Mouse (Mus musculus) liver, embryonic 11.5 days (tissue): ENCODE results near the gene Exoc4. TPM values are rescaled to one million over a fixed set of nuclear protein-coding genes. Genes with fewer than 3 reads are reported as not detected.

Experiments
- ATAC-seq: fragments of 200-750 bp; cut with Nextera tagmentation; replicated peaks from 2 replicates; pipeline ENCODE4 v1.8.0; 2017; ENCODE audit warnings: moderate number of reproducible peaks, mild to moderate bottlenecking, moderate TSS enrichment, moderate library complexity; ENCODE audit not compliant: low FRiP score
- DNase-seq: peaks from one replicate; pipeline ENCODE4 v3.0.0-alpha.2; 2017; ENCODE audit warnings: low spot score
- H3K27ac ChIP-seq: fragments of 300-500 bp; sonication (generic); 2 replicates; pipeline ENCODE4 v1.5.1; 2014; ENCODE audit warnings: mild to moderate bottlenecking, low read depth, low read length, control low read depth
- H3K27me3 ChIP-seq: fragments of 300-500 bp; sonication (generic); replicated peaks from 2 replicates; pipeline ENCODE4 v1.6.1; 2014; ENCODE audit warnings: low read length, mixed read lengths; ENCODE audit not compliant: control insufficient read depth, insufficient read depth
- H3K36me3 ChIP-seq: fragments of 300-500 bp; sonication (generic); 2 replicates; pipeline ENCODE4 v1.6.1; 2014; ENCODE audit warnings: mild to moderate bottlenecking, low read length, moderate library complexity, mixed read lengths; ENCODE audit not compliant: control insufficient read depth, insufficient read depth
- H3K4me1 ChIP-seq: fragments of 300-500 bp; sonication (generic); replicated peaks from 2 replicates; pipeline ENCODE4 v1.6.1; 2014; ENCODE audit warnings: low read length, mixed read lengths; ENCODE audit not compliant: control insufficient read depth, insufficient read depth
- H3K4me2 ChIP-seq: fragments of 300-500 bp; sonication (generic); 2 replicates; pipeline ENCODE4 v1.6.1; 2014; ENCODE audit warnings: mild to moderate bottlenecking, control low read depth, moderate library complexity
- H3K4me3 ChIP-seq: fragments of 300-500 bp; sonication (generic); 2 replicates; pipeline ENCODE4 v1.5.1; 2014; ENCODE audit warnings: low read depth, low read length, control low read depth
- H3K9ac ChIP-seq: fragments of 300-500 bp; sonication (generic); 2 replicates; pipeline ENCODE4 v1.6.1; 2014; ENCODE audit warnings: low read depth, low read length, control low read depth
- H3K9me3 ChIP-seq: fragments of 300-500 bp; sonication (generic); 2 replicates; pipeline ENCODE4 v1.6.1; 2016; ENCODE audit warnings: low read length, inconsistent platforms, mixed read lengths; ENCODE audit not compliant: control insufficient read depth
- WGBS: fragments of 180-500 bp; shearing (Covaris S2); extraction: QIAGEN DNeasy Blood & Tissue Kit; methylation state at CpG from one replicate; pipeline ENCODE4 v1.1.7; 2014; 5-methylcytosine and 5-hydroxymethylcytosine counted together
- polyA plus RNA-seq: library from polyadenylated mRNA; unstranded; fragments of >200 nt; fragmentation: Nextera tagmentation; extraction: Ambion mirVana; gene quantifications from 2 replicates; pipeline ENCODE4 v1.2.1, GENCODE M21; 2014

Exoc4 gene
- polyA plus RNA-seq, 1 experiment from 2014 or later = 20.9 TPM

- Histone ChIP-seq H3K27me3 (no peaks in the 10 kb centered on the region), H3K36me3 (no peaks in the 10 kb centered on the region), H3K4me2 (no peak overlapping the region), H3K9me3 (no peaks in the 10 kb centered on the region), H3K4me1 (no peaks in the 10 kb centered on the region), H3K27ac (no peak overlapping the region), H3K9ac (no peak overlapping the region), H3K4me3 (no peak overlapping the region)
- WGBS = 89% methylated on average over 6 of the region's 6 CpGs
- ATAC-seq = no peak
- DNase-seq = no peak
Observed at GRCm38 (mm10) chr6:33716254-33716965, 467.5 kb downstream of the Exoc4 start.

GRCm38 (mm10) chr6:33721166-33721565 lies 472.3 kb downstream of the Exoc4 start:
- Histone ChIP-seq H3K9me3 (no peaks in the 10 kb centered on the region), H3K4me3 (no peak overlapping the region), H3K4me1 (no peaks in the 10 kb centered on the region), H3K27ac (no peak overlapping the region), H3K4me2 (no peak overlapping the region), H3K36me3 (no peaks in the 10 kb centered on the region), H3K9ac (no peak overlapping the region), H3K27me3 (no peaks in the 10 kb centered on the region)
- WGBS = 30% methylated on average over 4 of the region's 4 CpGs
- ATAC-seq = no peak
- DNase-seq = no peak

- DNase-seq (no peak), ATAC-seq (no peak)
- Histone ChIP-seq H3K9me3 (no peaks in the 10 kb centered on the region), H3K27ac (no peak overlapping the region), H3K9ac (no peak overlapping the region), H3K27me3 (no peaks in the 10 kb centered on the region), H3K4me1 (no peaks in the 10 kb centered on the region), H3K36me3 (no peaks in the 10 kb centered on the region), H3K4me2 (no peak overlapping the region), H3K4me3 (no peak overlapping the region)
- 95% methylated on average over 2 of the region's 2 CpGs for WGBS
Observed at GRCm38 (mm10) chr6:33722811-33723210, 473.9 kb downstream of the Exoc4 start.

GRCm38 (mm10) chr6:33724596-33724995 lies 475.7 kb downstream of the Exoc4 start:
- DNase-seq = no peak
- Histone ChIP-seq H3K27me3 (no peaks in the 10 kb centered on the region), H3K4me1 (no peaks in the 10 kb centered on the region), H3K9ac (no peak overlapping the region), H3K4me3 (no peak overlapping the region), H3K4me2 (no peak overlapping the region), H3K36me3 (no peaks in the 10 kb centered on the region), H3K27ac (no peak overlapping the region), H3K9me3 (no peaks in the 10 kb centered on the region)
- 82% methylated on average over 3 of the region's 3 CpGs for WGBS
- no peak for ATAC-seq

- H3K36me3 ChIP-seq = no peaks in the 10 kb centered on the region
- no peaks in the 10 kb centered on the region for H3K27me3 ChIP-seq
- H3K4me1 ChIP-seq = no peaks in the 10 kb centered on the region
- 80% methylated on average over 1 of the region's 1 CpGs for WGBS
- no peaks in the 10 kb centered on the region for H3K9me3 ChIP-seq
- ATAC-seq = no peak
- no peak overlapping the region for H3K9ac ChIP-seq
- no peak overlapping the region for H3K27ac ChIP-seq
- no peak overlapping the region for H3K4me3 ChIP-seq
- no peak for DNase-seq
- no peak overlapping the region for H3K4me2 ChIP-seq
Observed at GRCm38 (mm10) chr6:33727271-33727670, 478.4 kb downstream of the Exoc4 start.

GRCm38 (mm10) chr6:33732214-33732613 lies 483.3 kb downstream of the Exoc4 start:
- Histone ChIP-seq H3K9ac (no peak overlapping the region), H3K27me3 (no peaks in the 10 kb centered on the region), H3K4me1 (no peaks in the 10 kb centered on the region), H3K4me3 (no peak overlapping the region), H3K36me3 (no peaks in the 10 kb centered on the region), H3K9me3 (no peaks in the 10 kb centered on the region), H3K4me2 (no peak overlapping the region), H3K27ac (no peak overlapping the region)
- 76% methylated on average over 2 of the region's 2 CpGs for WGBS
- ATAC-seq = no peak
- no peak for DNase-seq

GRCm38 (mm10) chr6:33733602-33734001 lies 484.7 kb downstream of the Exoc4 start:
- Histone ChIP-seq H3K4me2 (no peak overlapping the region), H3K4me3 (no peak overlapping the region), H3K9me3 (no peaks in the 10 kb centered on the region), H3K27me3 (no peaks in the 10 kb centered on the region), H3K27ac (no peak overlapping the region), H3K36me3 (no peaks in the 10 kb centered on the region), H3K9ac (no peak overlapping the region), H3K4me1 (no peaks in the 10 kb centered on the region)
- no peak for DNase-seq
- no peak for ATAC-seq

- 77% methylated on average over 3 of the region's 3 CpGs for WGBS
- no peak overlapping the region for H3K9ac ChIP-seq
- H3K9me3 ChIP-seq = no peaks in the 10 kb centered on the region
- no peak overlapping the region for H3K4me2 ChIP-seq
- no peak overlapping the region for H3K4me3 ChIP-seq
- no peaks in the 10 kb centered on the region for H3K4me1 ChIP-seq
- ATAC-seq = no peak
- no peaks in the 10 kb centered on the region for H3K27me3 ChIP-seq
- H3K36me3 ChIP-seq = no peaks in the 10 kb centered on the region
- DNase-seq = no peak
- no peak overlapping the region for H3K27ac ChIP-seq
Observed at GRCm38 (mm10) chr6:33734032-33734431, 485.1 kb downstream of the Exoc4 start.

- no peak overlapping the region for H3K4me3 ChIP-seq
- no peak overlapping the region for H3K9ac ChIP-seq
- H3K9me3 ChIP-seq = 0 out of 2 replicates have a peak, but pooled peaks cover 2% of the 10 kb centered on the region
- no peak for ATAC-seq
- no peaks in the 10 kb centered on the region for H3K36me3 ChIP-seq
- H3K27me3 ChIP-seq = no peaks in the 10 kb centered on the region
- no peak overlapping the region for H3K4me2 ChIP-seq
- no peak overlapping the region for H3K27ac ChIP-seq
- no peaks in the 10 kb centered on the region for H3K4me1 ChIP-seq
- no peak for DNase-seq
- WGBS = 71% methylated on average over 3 of the region's 3 CpGs
Observed at GRCm38 (mm10) chr6:33738857-33739291, 490.0 kb downstream of the Exoc4 start.
